Mouse (Mus musculus) midbrain, embryonic 16.5 days (tissue): Measurements from ENCODE around the gene Akap9. TPM values are rescaled to one million over a fixed set of nuclear protein-coding genes. Genes with fewer than 3 reads are reported as not detected.
A peak's percentile ranks its signal among the peaks of the same experiment; 100 is the strongest.
"Not testable (repeated sequence)": the region's sequence is repeated elsewhere in the genome, so short reads cannot be mapped to it uniquely, and the experiment has no call there.

Source experiments
- ATAC-seq: fragments of 200-750 bp; cut with Nextera tagmentation; 2 replicates; pipeline ENCODE4 v1.8.0; 2017; ENCODE audit warnings: moderate TSS enrichment
- H3K27ac ChIP-seq: fragments of 300-500 bp; sonication (generic); 2 replicates; pipeline ENCODE4 v1.5.1; 2014; ENCODE audit warnings: mild to moderate bottlenecking, low read length, mixed read lengths
- H3K27me3 ChIP-seq: fragments of 300-500 bp; sonication (generic); 2 replicates; pipeline ENCODE4 v1.6.1; 2014; ENCODE audit warnings: low read depth, low read length, mixed read lengths; ENCODE audit not compliant: control insufficient read depth, insufficient read depth
- H3K36me3 ChIP-seq: fragments of 300-500 bp; sonication (generic); 2 replicates; pipeline ENCODE4 v1.6.1; 2014; ENCODE audit warnings: mild to moderate bottlenecking, low read length, moderate library complexity, mixed read lengths; ENCODE audit not compliant: control insufficient read depth, insufficient read depth
- H3K4me1 ChIP-seq: fragments of 300-500 bp; sonication (generic); 2 replicates; pipeline ENCODE4 v1.6.1; 2014; ENCODE audit warnings: mild to moderate bottlenecking, low read length, mixed read lengths; ENCODE audit not compliant: control insufficient read depth, insufficient read depth
- H3K4me2 ChIP-seq: fragments of 300-500 bp; sonication (generic); 2 replicates; pipeline ENCODE4 v1.6.1; 2014; ENCODE audit warnings: mild to moderate bottlenecking, low read length, mixed read lengths
- H3K4me3 ChIP-seq: fragments of 300-500 bp; sonication (generic); 2 replicates; pipeline ENCODE4 v1.5.1; 2014; ENCODE audit warnings: low read depth, mild to moderate bottlenecking, low read length, moderate library complexity, mixed read lengths
- H3K9ac ChIP-seq: fragments of 300-500 bp; sonication (generic); 2 replicates; pipeline ENCODE4 v1.6.1; 2014; ENCODE audit warnings: low read depth, low read length, mixed read lengths
- H3K9me3 ChIP-seq: fragments of 300-500 bp; sonication (generic); replicated peaks from 2 replicates; pipeline ENCODE4 v1.6.1; 2014; ENCODE audit warnings: mild to moderate bottlenecking, low read length, mixed read lengths; ENCODE audit not compliant: control insufficient read depth, poor library complexity, severe bottlenecking
- WGBS: fragments of 180-500 bp; shearing (Covaris S2); extraction: QIAGEN DNeasy Blood & Tissue Kit; methylation state at CpG from one replicate; pipeline ENCODE4 v1.1.7; 2014; 5-methylcytosine and 5-hydroxymethylcytosine counted together
- polyA plus RNA-seq: library from polyadenylated mRNA; unstranded; fragments of >200 nt; fragmentation: Nextera tagmentation; extraction: Ambion mirVana; gene quantifications from 2 replicates; pipeline ENCODE4 v1.2.1, GENCODE M21; 2015

Akap9 gene
- polyA plus RNA-seq, 1 experiment from 2014 or later: 379 TPM

- H3K9ac ChIP-seq: peak overlapping the region; percentile 49
These were observed 2.9 kb downstream of the Akap9 start for GRCm38 (mm10) chr5:3930760-3931159.

GRCm38 (mm10) chr5:3931636-3932035 lies 3.8 kb downstream of the Akap9 start:
- Histone ChIP-seq H3K4me1 (peaks cover 32% of the 10 kb centered on the region), H3K27ac (no peak overlapping the region), H3K4me2 (peak overlapping the region; percentile 4; the same call in 1 of the 2 replicates), H3K27me3 (no peaks in the 10 kb centered on the region), H3K9me3 (no peaks in the 10 kb centered on the region), H3K4me3 (no peak overlapping the region), H3K9ac (no peak overlapping the region), H3K36me3 (no peaks in the 10 kb centered on the region)
- WGBS: 79% methylated on average over 3 of the region's 3 CpGs
- ATAC-seq: no peak

More at GRCm38 (mm10) chr5:3930760-3931159, 2.9 kb downstream of the Akap9 start:
- no peaks in the 10 kb centered on the region for H3K27me3 ChIP-seq
- no peak overlapping the region for H3K27ac ChIP-seq
- H3K9me3 ChIP-seq: no peaks in the 10 kb centered on the region
- no peak for ATAC-seq
- peak overlapping the region; percentile 57 for H3K4me2 ChIP-seq
- WGBS: 58% methylated on average over 5 of the region's 5 CpGs
- H3K36me3 ChIP-seq: no peaks in the 10 kb centered on the region
- H3K4me3 ChIP-seq: peak overlapping the region; percentile 96
- peaks cover 34% of the 10 kb centered on the region for H3K4me1 ChIP-seq

- Histone ChIP-seq H3K36me3 (no peaks in the 10 kb centered on the region), H3K4me2 (no peak overlapping the region), H3K27me3 (no peaks in the 10 kb centered on the region), H3K4me1 (peaks cover 27% of the 10 kb centered on the region), H3K4me3 (no peak overlapping the region), H3K27ac (no peak overlapping the region), H3K9ac (no peak overlapping the region), H3K9me3 (no peaks in the 10 kb centered on the region)
- no peak for ATAC-seq
- 96% methylated on average over 3 of the region's 3 CpGs for WGBS
These were observed 5.7 kb downstream of the Akap9 start for GRCm38 (mm10) chr5:3933551-3933950.

GRCm38 (mm10) chr5:3935266-3935665 lies 7.4 kb downstream of the Akap9 start:
- Histone ChIP-seq H3K4me3 (no peak overlapping the region), H3K27me3 (no peaks in the 10 kb centered on the region), H3K9me3 (no peaks in the 10 kb centered on the region), H3K4me1 (peaks cover 23% of the 10 kb centered on the region), H3K27ac (no peak overlapping the region), H3K36me3 (0 out of 2 replicates have a peak, but pooled peaks cover under 1% of the 10 kb centered on the region), H3K4me2 (no peak overlapping the region), H3K9ac (no peak overlapping the region)
- no peak for ATAC-seq
- 91% methylated on average over 5 of the region's 5 CpGs for WGBS

GRCm38 (mm10) chr5:3935778-3936554 lies 8.1 kb downstream of the Akap9 start:
- no peak for ATAC-seq
- Histone ChIP-seq H3K4me1 (peaks cover 16% of the 10 kb centered on the region), H3K27ac (no peak overlapping the region), H3K4me2 (no peak overlapping the region), H3K9ac (no peak overlapping the region), H3K36me3 (0 out of 2 replicates have a peak, but pooled peaks cover 2% of the 10 kb centered on the region), H3K4me3 (no peak overlapping the region), H3K9me3 (no peaks in the 10 kb centered on the region), H3K27me3 (no peaks in the 10 kb centered on the region)
- 84% methylated on average over 8 of the region's 8 CpGs for WGBS

- no peak for ATAC-seq
- WGBS: 94% methylated on average over 3 of the region's 3 CpGs
- peaks cover 2% of the 10 kb centered on the region; the same call in 1 of the 2 replicates for H3K36me3 ChIP-seq
- H3K9ac ChIP-seq: no peak overlapping the region
- H3K27me3 ChIP-seq: no peaks in the 10 kb centered on the region
- no peak overlapping the region for H3K4me3 ChIP-seq
- H3K4me1 ChIP-seq: peaks cover 2% of the 10 kb centered on the region; the same call in 1 of the 2 replicates
- H3K27ac ChIP-seq: no peak overlapping the region
- no peaks in the 10 kb centered on the region for H3K9me3 ChIP-seq
- no peak overlapping the region for H3K4me2 ChIP-seq
These were observed 11.1 kb downstream of the Akap9 start for GRCm38 (mm10) chr5:3938905-3939304.

GRCm38 (mm10) chr5:3939335-3939734 lies 11.5 kb downstream of the Akap9 start:
- H3K4me1 ChIP-seq: peaks cover 2% of the 10 kb centered on the region; the same call in 1 of the 2 replicates
- no peak for ATAC-seq
- 97% methylated on average over 5 of the region's 5 CpGs for WGBS
- no peaks in the 10 kb centered on the region for H3K27me3 ChIP-seq
- no peak overlapping the region for H3K4me2 ChIP-seq
- peaks cover 2% of the 10 kb centered on the region; the same call in 1 of the 2 replicates for H3K36me3 ChIP-seq
- H3K9me3 ChIP-seq: no peaks in the 10 kb centered on the region
- no peak overlapping the region for H3K4me3 ChIP-seq
- no peak overlapping the region for H3K27ac ChIP-seq
- no peak overlapping the region for H3K9ac ChIP-seq

GRCm38 (mm10) chr5:3941240-3941639 lies 13.4 kb downstream of the Akap9 start:
- no peak for ATAC-seq
- no peaks in the 10 kb centered on the region for H3K9me3 ChIP-seq
- no peak overlapping the region for H3K27ac ChIP-seq
- H3K36me3 ChIP-seq: peaks cover 2% of the 10 kb centered on the region; the same call in 1 of the 2 replicates
- peaks cover 2% of the 10 kb centered on the region; the same call in 1 of the 2 replicates for H3K4me1 ChIP-seq
- 93% methylated on average over 2 of the region's 2 CpGs for WGBS
- no peak overlapping the region for H3K4me3 ChIP-seq
- no peaks in the 10 kb centered on the region for H3K27me3 ChIP-seq
- H3K4me2 ChIP-seq: no peak overlapping the region
- no peak overlapping the region for H3K9ac ChIP-seq

- H3K4me3 ChIP-seq, H3K4me2 ChIP-seq, H3K9me3 ChIP-seq, H3K9ac ChIP-seq, H3K4me1 ChIP-seq, H3K36me3 ChIP-seq, ATAC-seq, H3K27me3 ChIP-seq, H3K27ac ChIP-seq: not testable (repeated sequence)
- 62% methylated on average over 4 of the region's 4 CpGs for WGBS
These were observed 15.3 kb downstream of the Akap9 start for GRCm38 (mm10) chr5:3943169-3943568.
